Mouse (Mus musculus) liver, embryonic 14.5 days (tissue): ENCODE measurements at regions not wholly inside any gene's neighbourhood (a gene's known extent, or its start where the extent isn't known, plus 50 kb on each side); places are given as distances from the start of the nearest gene placed in this dataset.

ENCODE experiments used
- CTCF ChIP-seq: IDR thresholded peaks from 2 replicates; pipeline ENCODE4 v1.5.1; 2016; ENCODE audit warnings: antibody characterized with exemption, low read depth, control low read depth
- EP300 ChIP-seq: IDR thresholded peaks from 2 replicates; pipeline ENCODE4 v1.6.1; 2016; ENCODE audit warnings: antibody characterized with exemption, low read depth

GRCm38 (mm10) chr1:82168949-82169348, 64.0 kb upstream of the Gm9747 start:
- no peak for TF ChIP-seq CTCF
- no peak for TF ChIP-seq EP300
